Mouse (Mus musculus): ENCODE results near the gene Rac3. TPM values are rescaled to one million over a fixed set of nuclear protein-coding genes. Genes with fewer than 3 reads are reported as not detected.

Rac3 gene
- polyA plus RNA-seq, 1 experiment, result 16.0 TPM

GRCm38 (mm10) chr11:120713580-120714518 lies 7.4 kb upstream of the Rac3 start, which contains the start of the genes Cenpx and Lrrc45:
Gene Cenpx (minus strand): TSS chr11:120713738.
Gene Lrrc45 (plus strand): TSS chr11:120713925.
- TF ChIP-seq POLR2A (IDR thresholded peaks at IDR 0.05; ENCODE audit: low read depth, low read length), result peak; percentile 80
- TF ChIP-seq CTCF (IDR thresholded peaks at IDR 0.05; ENCODE audit: borderline replicate concordance, insufficient read depth, low read length), result no peak
- H3K4me1 ChIP-seq (ENCODE audit: control insufficient read depth, insufficient read depth, low read length), result 0 out of 2 replicates have a peak, but pooled peaks cover 2% of the 10 kb centered on the region
- no peak within 1 kb of the TSS for H3K27ac ChIP-seq (ENCODE audit: insufficient read depth, low read length)
- peak within 1 kb of the TSS; percentile 57 for H3K4me3 ChIP-seq (ENCODE audit: insufficient read depth, low read length)

- Histone ChIP-seq H3K27ac (ENCODE audit: insufficient read depth, low read length) (no peak overlapping the region), H3K4me3 (ENCODE audit: insufficient read depth, low read length) (peak overlapping the region; percentile 57), H3K4me1 (ENCODE audit: control insufficient read depth, insufficient read depth, low read length) (0 out of 2 replicates have a peak, but pooled peaks cover 2% of the 10 kb centered on the region)
- TF ChIP-seq CTCF (IDR thresholded peaks at IDR 0.05; ENCODE audit: borderline replicate concordance, insufficient read depth, low read length) (no peak), POLR2A (IDR thresholded peaks at IDR 0.05; ENCODE audit: low read depth, low read length) (no peak)
Observed at GRCm38 (mm10) chr11:120714546-120714945, 6.7 kb upstream of the Rac3 start.

GRCm38 (mm10) chr11:120715131-120715530 lies 6.1 kb upstream of the Rac3 start:
- H3K27ac ChIP-seq (ENCODE audit: insufficient read depth, low read length), result no peak overlapping the region
- TF ChIP-seq POLR2A (IDR thresholded peaks at IDR 0.05; ENCODE audit: low read depth, low read length) (no peak), CTCF (IDR thresholded peaks at IDR 0.05; ENCODE audit: borderline replicate concordance, insufficient read depth, low read length) (no peak)
- H3K4me1 ChIP-seq (ENCODE audit: control insufficient read depth, insufficient read depth, low read length), result 0 out of 2 replicates have a peak, but pooled peaks cover 2% of the 10 kb centered on the region
- no peak overlapping the region for H3K4me3 ChIP-seq (ENCODE audit: insufficient read depth, low read length)

GRCm38 (mm10) chr11:120719242-120719641 lies 2.0 kb upstream of the Rac3 start:
- H3K4me1 ChIP-seq (ENCODE audit: control insufficient read depth, insufficient read depth, low read length), result no peaks in the 10 kb centered on the region
- H3K27ac ChIP-seq (ENCODE audit: insufficient read depth, low read length), result no peak overlapping the region
- H3K4me3 ChIP-seq (ENCODE audit: insufficient read depth, low read length), result no peak overlapping the region
- TF ChIP-seq CTCF (IDR thresholded peaks at IDR 0.05; ENCODE audit: borderline replicate concordance, insufficient read depth, low read length) (no peak), POLR2A (IDR thresholded peaks at IDR 0.05; ENCODE audit: low read depth, low read length) (no peak)

- H3K4me3 ChIP-seq (ENCODE audit: insufficient read depth, low read length), result no peak overlapping the region
Observed at GRCm38 (mm10) chr11:120719841-120720376, 1.4 kb upstream of the Rac3 start.

GRCm38 (mm10) chr11:120720450-120720849 lies 820 bp upstream of the Rac3 start:
- peak; percentile 85 for TF ChIP-seq CTCF (IDR thresholded peaks at IDR 0.05; ENCODE audit: borderline replicate concordance, insufficient read depth, low read length)
- TF ChIP-seq POLR2A (IDR thresholded peaks at IDR 0.05; ENCODE audit: low read depth, low read length), result no peak
- H3K4me3 ChIP-seq (ENCODE audit: insufficient read depth, low read length), result no peak overlapping the region
- H3K27ac ChIP-seq (ENCODE audit: insufficient read depth, low read length), result no peak overlapping the region
- no peaks in the 10 kb centered on the region for H3K4me1 ChIP-seq (ENCODE audit: control insufficient read depth, insufficient read depth, low read length)

More at GRCm38 (mm10) chr11:120719841-120720376, 1.4 kb upstream of the Rac3 start:
- TF ChIP-seq CTCF (IDR thresholded peaks at IDR 0.05; ENCODE audit: borderline replicate concordance, insufficient read depth, low read length), result no peak
- no peak for TF ChIP-seq POLR2A (IDR thresholded peaks at IDR 0.05; ENCODE audit: low read depth, low read length)
- Histone ChIP-seq H3K4me1 (ENCODE audit: control insufficient read depth, insufficient read depth, low read length) (no peaks in the 10 kb centered on the region), H3K27ac (ENCODE audit: insufficient read depth, low read length) (no peak overlapping the region)

- peak overlapping the region; percentile 25 for H3K4me3 ChIP-seq (ENCODE audit: insufficient read depth, low read length)
- TF ChIP-seq POLR2A (IDR thresholded peaks at IDR 0.05; ENCODE audit: low read depth, low read length) (no peak; the same call in 1 of the 2 replicates), CTCF (IDR thresholded peaks at IDR 0.05; ENCODE audit: borderline replicate concordance, insufficient read depth, low read length) (no peak)
- no peak overlapping the region for H3K27ac ChIP-seq (ENCODE audit: insufficient read depth, low read length)
- no peaks in the 10 kb centered on the region for H3K4me1 ChIP-seq (ENCODE audit: control insufficient read depth, insufficient read depth, low read length)
Observed at GRCm38 (mm10) chr11:120722067-120722630, 879 bp downstream of the Rac3 start.

- H3K4me3 ChIP-seq (ENCODE audit: insufficient read depth, low read length), result no peak overlapping the region
- no peaks in the 10 kb centered on the region for H3K4me1 ChIP-seq (ENCODE audit: control insufficient read depth, insufficient read depth, low read length)
- H3K27ac ChIP-seq (ENCODE audit: insufficient read depth, low read length), result no peak overlapping the region
- TF ChIP-seq POLR2A (IDR thresholded peaks at IDR 0.05; ENCODE audit: low read depth, low read length), result peak; percentile 36
- no peak for TF ChIP-seq CTCF (IDR thresholded peaks at IDR 0.05; ENCODE audit: borderline replicate concordance, insufficient read depth, low read length)
Observed at GRCm38 (mm10) chr11:120722761-120723382, 1.6 kb downstream of the Rac3 start.

- Histone ChIP-seq H3K4me3 (ENCODE audit: insufficient read depth, low read length) (no peak overlapping the region), H3K27ac (ENCODE audit: insufficient read depth, low read length) (no peak overlapping the region), H3K4me1 (ENCODE audit: control insufficient read depth, insufficient read depth, low read length) (no peaks in the 10 kb centered on the region)
- TF ChIP-seq CTCF (IDR thresholded peaks at IDR 0.05; ENCODE audit: borderline replicate concordance, insufficient read depth, low read length) (no peak), POLR2A (IDR thresholded peaks at IDR 0.05; ENCODE audit: low read depth, low read length) (peak; percentile 34; the same call in 1 of the 2 replicates)
Observed at GRCm38 (mm10) chr11:120723509-120723908, 2.2 kb downstream of the Rac3 start.
